Mouse (Mus musculus) C2C12 (cell line): Measurements from ENCODE around the gene Irs3. TPM values are rescaled to one million over a fixed set of nuclear protein-coding genes. Genes with fewer than 3 reads are reported as not detected.

Experiments used
- H3K27me3 ChIP-seq: one replicate; pipeline ENCODE4 v1.6.1; 2011; ENCODE audit not compliant: control insufficient read depth, insufficient read depth, insufficient read length
- H3K36me3 ChIP-seq: one replicate; pipeline ENCODE4 v1.6.1; 2011; ENCODE audit not compliant: control insufficient read depth, insufficient read depth
- H3K4me3 ChIP-seq: one replicate; pipeline ENCODE4 v1.5.1; 2011; ENCODE audit warnings: mild to moderate bottlenecking, control low read depth; ENCODE audit not compliant: poor library complexity, insufficient read depth, severe bottlenecking
- H3K79me2 ChIP-seq: one replicate; pipeline ENCODE4 v1.6.1; 2011; ENCODE audit not compliant: control insufficient read depth, insufficient read depth
- H3K79me3 ChIP-seq: one replicate; pipeline ENCODE4 v1.6.1; 2011; ENCODE audit warnings: low read depth, control low read depth
- H3ac ChIP-seq: one replicate; pipeline ENCODE3; 2011; ENCODE audit warnings: low read depth; ENCODE audit not compliant: control insufficient read depth, insufficient read length
- CEBPB ChIP-seq: IDR thresholded peaks from one replicate; pipeline ENCODE4 v1.6.1; 2011; ENCODE audit warnings: low read depth, mild to moderate bottlenecking, control low read depth, moderate library complexity
- CTCF ChIP-seq: IDR thresholded peaks from one replicate; pipeline ENCODE4 v1.5.1; 2011; ENCODE audit not compliant: control insufficient read depth, insufficient read depth, insufficient read length
- FOSL1 ChIP-seq: IDR thresholded peaks from one replicate; pipeline ENCODE4 v1.8.0; 2011; ENCODE audit warnings: mild to moderate bottlenecking, low read length; ENCODE audit not compliant: poor library complexity, insufficient read depth, severe bottlenecking
- MAX ChIP-seq: IDR thresholded peaks from one replicate; pipeline ENCODE4 v1.6.1; 2011; ENCODE audit warnings: mild to moderate bottlenecking, control low read depth
- MYOD1 ChIP-seq: IDR thresholded peaks from one replicate; pipeline ENCODE4 v1.6.1; 2011; ENCODE audit warnings: low read depth; ENCODE audit not compliant: control insufficient read depth, insufficient read length
- MYOG ChIP-seq: IDR thresholded peaks from one replicate; pipeline ENCODE4 v1.6.1; 2011; ENCODE audit not compliant: control insufficient read depth, insufficient read length; ENCODE audit errors: extremely low read depth
- USF1 ChIP-seq: IDR thresholded peaks from one replicate; pipeline ENCODE4 v1.6.1; 2011; ENCODE audit warnings: low read depth, mild to moderate bottlenecking, control low read depth, moderate library complexity
- long read RNA-seq, 2 experiments: library from polyadenylated mRNA; unstranded; transcript quantifications; one replicate each; pipeline ENCODE4 v2.0.0; 2019 to 2020
- polyA plus RNA-seq: library from polyadenylated mRNA; unstranded; fragments of >200 nt; fragmentation: generic; extraction: Trizol; gene quantifications from one replicate; pipeline ENCODE4 v1.2.1, GENCODE M21; 2012; ENCODE audit warnings: missing spikeins

Gene Irs3
- 0.05 TPM for polyA plus RNA-seq
- long read RNA-seq, experiment 1, partial matches to known transcripts: 0 of 1 reads
- long read RNA-seq, experiment 1, other reads (novel, unspliced or antisense): 1 of 1 reads
- long read RNA-seq, experiment 2: 0 reads

GRCm38 (mm10) chr5:137645652-137646091 is at the start of gene Irs3:
Gene Irs3 (minus strand): TSS chr5:137645714.
- no peak for TF ChIP-seq MYOD1
- no peak for TF ChIP-seq CTCF
- TF ChIP-seq USF1: no peak
- no peak for TF ChIP-seq CEBPB
- TF ChIP-seq MYOG: no peak
- Histone ChIP-seq H3K79me2 (no peaks in the 10 kb centered on the region), H3K79me3 (no peaks in the 10 kb centered on the region), H3K27me3 (no peaks in the 10 kb centered on the region), H3K36me3 (peaks cover 21% of the 10 kb centered on the region), H3ac (no peak within 1 kb of the TSS), H3K4me3 (no peak within 1 kb of the TSS)

GRCm38 (mm10) chr5:137694796-137695195 is 49.3 kb upstream of the Irs3 start:
- Histone ChIP-seq H3ac (no peak overlapping the region), H3K36me3 (no peaks in the 10 kb centered on the region), H3K79me3 (no peaks in the 10 kb centered on the region), H3K27me3 (no peaks in the 10 kb centered on the region), H3K4me3 (no peak overlapping the region), H3K79me2 (no peaks in the 10 kb centered on the region)
- no peak for TF ChIP-seq MAX
- TF ChIP-seq CEBPB: no peak
- TF ChIP-seq MYOD1: no peak
- TF ChIP-seq CTCF: no peak
- TF ChIP-seq MYOG: no peak
- no peak for TF ChIP-seq FOSL1
- no peak for TF ChIP-seq USF1

GRCm38 (mm10) chr5:137691881-137692280 is 46.4 kb upstream of the Irs3 start:
- TF ChIP-seq FOSL1 (no peak), MYOD1 (no peak), CTCF (no peak), MYOG (no peak), CEBPB (no peak), MAX (no peak), USF1 (no peak)
- H3K27me3 ChIP-seq: no peaks in the 10 kb centered on the region
- H3K36me3 ChIP-seq: no peaks in the 10 kb centered on the region
- no peak overlapping the region for H3K4me3 ChIP-seq
- no peaks in the 10 kb centered on the region for H3K79me3 ChIP-seq
- no peaks in the 10 kb centered on the region for H3K79me2 ChIP-seq
- no peak overlapping the region for H3ac ChIP-seq

DNA sequence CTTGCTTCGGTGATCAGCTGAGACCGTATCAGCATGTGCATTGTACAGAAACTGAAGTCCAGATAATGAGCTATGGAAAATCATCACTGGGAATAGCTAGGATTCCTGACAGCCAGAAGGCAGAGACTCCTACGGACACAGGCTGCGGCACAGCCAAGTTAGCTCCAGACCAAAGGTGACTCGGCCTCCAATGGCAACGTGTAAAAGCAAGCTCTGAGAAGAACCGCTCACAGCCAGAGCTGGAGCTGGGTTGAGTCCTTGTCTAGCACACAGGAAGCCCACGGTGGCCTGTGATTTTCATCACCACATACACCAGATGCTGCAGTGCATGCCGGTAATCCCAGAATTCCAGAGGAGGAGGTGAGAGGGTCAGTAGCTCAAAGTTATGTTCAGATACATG is 45.0 kb upstream of the Irs3 start:
- H3K79me3 ChIP-seq: no peaks in the 10 kb centered on the region

GRCm38 (mm10) chr5:137689974-137690373 is 44.5 kb upstream of the Irs3 start:
- Histone ChIP-seq H3ac (no peak overlapping the region), H3K27me3 (no peaks in the 10 kb centered on the region), H3K79me3 (no peaks in the 10 kb centered on the region), H3K79me2 (no peaks in the 10 kb centered on the region), H3K36me3 (no peaks in the 10 kb centered on the region), H3K4me3 (no peak overlapping the region)
- TF ChIP-seq CEBPB (no peak), MAX (no peak), USF1 (no peak), FOSL1 (no peak)

More for the DNA sequence above, 45.0 kb upstream of the Irs3 start:
- no peak overlapping the region for H3K4me3 ChIP-seq
- TF ChIP-seq CTCF (no peak), MYOG (no peak), MAX (no peak), MYOD1 (no peak), CEBPB (no peak), USF1 (no peak), FOSL1 (no peak)
- no peaks in the 10 kb centered on the region for H3K79me2 ChIP-seq
- H3ac ChIP-seq: no peak overlapping the region
- no peaks in the 10 kb centered on the region for H3K27me3 ChIP-seq
- H3K36me3 ChIP-seq: no peaks in the 10 kb centered on the region

DNA sequence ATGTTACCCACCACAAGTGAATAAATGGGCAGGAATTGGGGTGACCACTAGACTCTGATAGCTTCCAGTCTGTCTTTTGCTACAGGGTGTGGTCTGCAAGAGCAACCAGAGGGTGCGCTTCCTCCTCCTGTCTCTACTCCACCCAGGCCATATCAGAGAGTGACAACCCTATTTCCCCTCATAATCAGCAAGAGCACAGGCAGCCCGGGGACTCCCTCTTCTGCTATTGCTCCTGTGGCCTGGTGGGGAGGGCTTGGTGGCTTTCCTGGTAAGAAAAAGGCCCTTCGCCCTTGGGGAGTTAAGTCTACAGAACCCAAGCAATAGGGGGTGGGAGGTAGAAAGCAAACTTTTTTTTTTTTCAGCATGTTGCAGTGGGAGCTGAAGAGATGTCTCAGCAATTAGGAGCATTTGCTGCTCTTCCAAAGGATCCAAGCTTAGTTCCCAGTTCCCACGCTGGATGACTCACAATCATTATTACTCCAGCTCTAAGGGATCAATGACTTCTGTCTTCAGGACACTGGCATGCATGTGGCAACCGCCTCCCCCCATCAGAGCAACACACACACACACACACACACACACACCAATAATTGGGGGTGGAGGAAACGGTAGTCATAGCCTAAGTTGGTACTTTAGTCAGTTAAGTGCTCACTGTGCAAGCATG is 40.7 kb upstream of the Irs3 start:
- Histone ChIP-seq H3K79me3 (peaks cover 2% of the 10 kb centered on the region), H3ac (no peak overlapping the region), H3K27me3 (no peaks in the 10 kb centered on the region), H3K4me3 (no peak overlapping the region), H3K79me2 (peaks cover 23% of the 10 kb centered on the region), H3K36me3 (no peaks in the 10 kb centered on the region)
- TF ChIP-seq CEBPB (no peak), CTCF (no peak)

DNA sequence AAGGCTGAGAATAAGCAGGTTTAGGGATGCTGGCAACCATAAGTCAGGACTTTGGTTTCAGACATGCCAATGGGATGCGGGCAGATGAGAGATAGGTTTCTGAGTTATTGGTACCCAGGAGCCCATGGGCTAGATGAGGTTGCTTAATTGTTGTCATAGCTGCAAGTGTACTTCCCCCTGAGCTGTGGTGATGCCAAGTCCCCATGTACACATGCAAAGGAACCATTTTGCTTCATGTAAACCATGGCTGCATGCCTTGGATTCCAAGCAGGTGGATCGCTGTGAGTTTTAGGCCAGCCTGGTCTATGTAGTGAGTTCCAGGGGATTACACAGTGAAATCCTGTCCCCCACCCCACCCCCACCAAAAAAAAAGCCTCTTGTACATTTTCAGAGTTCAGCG is 40.1 kb upstream of the Irs3 start:
- Histone ChIP-seq H3K27me3 (no peaks in the 10 kb centered on the region), H3ac (no peak overlapping the region), H3K36me3 (no peaks in the 10 kb centered on the region), H3K4me3 (no peak overlapping the region), H3K79me3 (peaks cover 5% of the 10 kb centered on the region), H3K79me2 (peaks cover 27% of the 10 kb centered on the region)
- TF ChIP-seq MYOD1 (no peak), USF1 (no peak), MYOG (no peak), MAX (no peak), FOSL1 (no peak), CEBPB (no peak), CTCF (no peak)
